Mouse (Mus musculus): Measurements from ENCODE around the gene Gm19684. TPM values are rescaled to one million over a fixed set of nuclear protein-coding genes. Genes with fewer than 3 reads are reported as not detected.
"Not testable (repeated sequence)": the region's sequence is repeated elsewhere in the genome, so short reads cannot be mapped to it uniquely, and the experiment has no call there.

The Gm19684 gene
- polyA plus RNA-seq (2015; fragmentation: Nextera tagmentation; extraction: Ambion mirVana) = not detected in 2 replicates

GRCm38 (mm10) chr17:36121352-36122020 lies at the start of gene Gm19684:
Gm19684 (plus strand) TSS chr17:36121678.
- 6% methylated on average over 8 of the region's 8 CpGs for WGBS
- H3K27ac ChIP-seq; H3K36me3 ChIP-seq (ENCODE audit: poor library complexity, severe bottlenecking); H3K9me3 ChIP-seq (replicated peaks); H3K4me1 ChIP-seq; H3K9ac ChIP-seq; ATAC-seq: not testable (repeated sequence)
- Histone ChIP-seq H3K4me2 (peak within 1 kb of the TSS; percentile 37), H3K27me3 (peaks cover 41% of the 10 kb centered on the region), H3K4me3 (0 out of 2 replicates have a peak within 1 kb of the TSS, but pooled peaks have one; percentile 6)

- H3K36me3 ChIP-seq (ENCODE audit: poor library complexity, severe bottlenecking); H3K4me2 ChIP-seq; ATAC-seq; H3K9ac ChIP-seq; H3K4me3 ChIP-seq; H3K9me3 ChIP-seq (replicated peaks); H3K27ac ChIP-seq: not testable (repeated sequence)
- 0 out of 2 replicates have a peak, but pooled peaks cover 13% of the 10 kb centered on the region for H3K4me1 ChIP-seq
- peaks cover 24% of the 10 kb centered on the region for H3K27me3 ChIP-seq
These were observed 39.6 kb upstream of the Gm19684 start for GRCm38 (mm10) chr17:36081901-36082300.

GRCm38 (mm10) chr17:36082519-36083232 lies 38.8 kb upstream of the Gm19684 start:
- not testable (repeated sequence) for H3K27ac ChIP-seq; H3K36me3 ChIP-seq (ENCODE audit: poor library complexity, severe bottlenecking); ATAC-seq; H3K9me3 ChIP-seq (replicated peaks)
- 34% methylated on average over 6 of the region's 6 CpGs for whole genome bisulfite sequencing
- peak overlapping the region; percentile 52 for H3K4me3 ChIP-seq
- H3K4me2 ChIP-seq = peak overlapping the region; percentile 95
- H3K27me3 ChIP-seq = peaks cover 24% of the 10 kb centered on the region
- H3K4me1 ChIP-seq = 0 out of 2 replicates have a peak, but pooled peaks cover 13% of the 10 kb centered on the region
- peak overlapping the region; percentile 69; the same call in 1 of the 2 replicates for H3K9ac ChIP-seq

- no peak overlapping the region for H3K27ac ChIP-seq
- H3K9ac ChIP-seq = peak overlapping the region; percentile 69
- peak overlapping the region; percentile 52 for H3K4me3 ChIP-seq
- under 1% methylated on average over 46 of the region's 46 CpGs for WGBS
- H3K4me2 ChIP-seq = peak overlapping the region; percentile 95
- H3K4me1 ChIP-seq = 0 out of 2 replicates have a peak, but pooled peaks cover 13% of the 10 kb centered on the region
- peak; percentile 63 for ATAC-seq
- H3K9me3 ChIP-seq (replicated peaks) = no peaks in the 10 kb centered on the region
- H3K36me3 ChIP-seq (ENCODE audit: poor library complexity, severe bottlenecking) = no peaks in the 10 kb centered on the region
- H3K27me3 ChIP-seq = peaks cover 24% of the 10 kb centered on the region
These were observed 38.1 kb upstream of the Gm19684 start for GRCm38 (mm10) chr17:36083266-36083869.

- under 1% methylated on average over 40 of the region's 42 CpGs for WGBS
- H3K9me3 ChIP-seq (replicated peaks) = no peaks in the 10 kb centered on the region
- ATAC-seq = peak; percentile 61
These were observed 37.5 kb upstream of the Gm19684 start for GRCm38 (mm10) chr17:36083870-36084451.

GRCm38 (mm10) chr17:36085976-36086375 lies 35.5 kb upstream of the Gm19684 start:
- Histone ChIP-seq H3K4me1 (0 out of 2 replicates have a peak, but pooled peaks cover 13% of the 10 kb centered on the region), H3K27me3 (peaks cover 24% of the 10 kb centered on the region)
- H3K9me3 ChIP-seq (replicated peaks); H3K36me3 ChIP-seq (ENCODE audit: poor library complexity, severe bottlenecking); H3K4me3 ChIP-seq; H3K4me2 ChIP-seq; H3K9ac ChIP-seq; H3K27ac ChIP-seq; ATAC-seq: not testable (repeated sequence)
- WGBS = 73% methylated on average over 1 of the region's 1 CpGs

More at GRCm38 (mm10) chr17:36083870-36084451, 37.5 kb upstream of the Gm19684 start:
- H3K4me1 ChIP-seq = 0 out of 2 replicates have a peak, but pooled peaks cover 13% of the 10 kb centered on the region
- H3K27me3 ChIP-seq = peaks cover 24% of the 10 kb centered on the region
- H3K36me3 ChIP-seq (ENCODE audit: poor library complexity, severe bottlenecking) = no peaks in the 10 kb centered on the region
- peak overlapping the region; percentile 69 for H3K9ac ChIP-seq
- H3K4me2 ChIP-seq = peak overlapping the region; percentile 95
- no peak overlapping the region for H3K27ac ChIP-seq
- peak overlapping the region; percentile 52 for H3K4me3 ChIP-seq

GRCm38 (mm10) chr17:36091933-36092332 lies 29.5 kb upstream of the Gm19684 start:
- not testable (repeated sequence) for H3K9me3 ChIP-seq (replicated peaks); H3K4me2 ChIP-seq
- WGBS = no CpG with 5 or more reads among the region's 2 CpGs

GRCm38 (mm10) chr17:36092520-36092919 lies 29.0 kb upstream of the Gm19684 start:
- not testable (repeated sequence) for H3K4me2 ChIP-seq; ATAC-seq; H3K9me3 ChIP-seq (replicated peaks); H3K27ac ChIP-seq; H3K27me3 ChIP-seq; H3K9ac ChIP-seq; H3K4me1 ChIP-seq; H3K36me3 ChIP-seq (ENCODE audit: poor library complexity, severe bottlenecking); H3K4me3 ChIP-seq

More at GRCm38 (mm10) chr17:36091933-36092332, 29.5 kb upstream of the Gm19684 start:
- H3K4me3 ChIP-seq; H3K27ac ChIP-seq; H3K36me3 ChIP-seq (ENCODE audit: poor library complexity, severe bottlenecking); ATAC-seq; H3K4me1 ChIP-seq; H3K27me3 ChIP-seq; H3K9ac ChIP-seq: not testable (repeated sequence)

GRCm38 (mm10) chr17:36093936-36094335 lies 27.5 kb upstream of the Gm19684 start:
- Histone ChIP-seq H3K9ac (no peak overlapping the region), H3K36me3 (ENCODE audit: poor library complexity, severe bottlenecking) (no peaks in the 10 kb centered on the region), H3K27me3 (no peaks in the 10 kb centered on the region; the same call in 1 of the 2 replicates), H3K4me3 (no peak overlapping the region), H3K4me2 (no peak overlapping the region), H3K9me3 (replicated peaks) (no peaks in the 10 kb centered on the region), H3K27ac (no peak overlapping the region), H3K4me1 (no peaks in the 10 kb centered on the region)
- ATAC-seq = no peak
- 19% methylated on average over 3 of the region's 3 CpGs for WGBS

- WGBS = 33% methylated on average over 2 of the region's 2 CpGs
- not testable (repeated sequence) for H3K4me1 ChIP-seq
These were observed 21.9 kb upstream of the Gm19684 start for GRCm38 (mm10) chr17:36099603-36100002.

GRCm38 (mm10) chr17:36102091-36102490 lies 19.4 kb upstream of the Gm19684 start:
- not testable (repeated sequence) for H3K4me3 ChIP-seq; H3K27me3 ChIP-seq; H3K9ac ChIP-seq; ATAC-seq; H3K4me2 ChIP-seq; H3K4me1 ChIP-seq; H3K9me3 ChIP-seq (replicated peaks); H3K36me3 ChIP-seq (ENCODE audit: poor library complexity, severe bottlenecking); H3K27ac ChIP-seq
- WGBS = 82% methylated on average over 12 of the region's 12 CpGs

More at GRCm38 (mm10) chr17:36099603-36100002, 21.9 kb upstream of the Gm19684 start:
- H3K9me3 ChIP-seq (replicated peaks); ATAC-seq; H3K9ac ChIP-seq; H3K4me2 ChIP-seq; H3K27me3 ChIP-seq; H3K27ac ChIP-seq; H3K4me3 ChIP-seq; H3K36me3 ChIP-seq (ENCODE audit: poor library complexity, severe bottlenecking): not testable (repeated sequence)

GRCm38 (mm10) chr17:36110129-36110528 lies 11.3 kb upstream of the Gm19684 start:
- H3K36me3 ChIP-seq (ENCODE audit: poor library complexity, severe bottlenecking); H3K4me2 ChIP-seq; H3K4me3 ChIP-seq; H3K4me1 ChIP-seq; H3K9me3 ChIP-seq (replicated peaks); ATAC-seq; H3K27ac ChIP-seq; H3K9ac ChIP-seq: not testable (repeated sequence)
- peaks cover 29% of the 10 kb centered on the region for H3K27me3 ChIP-seq
- WGBS = 57% methylated on average over 3 of the region's 3 CpGs
